12 mouse cellular contexts compared by ENCODE assay signal in genomic region chr2:7082376-7083025, GRCm38 (mm10).
DNase-seq lines count a peak whose midpoint lies in the region; ATAC-seq and TF ChIP-seq lines count a peak whose summit lies in the region.
"Had no signal": no experiment of that assay in that cellular context is flagged by ENCODE, and none has a peak within 500 bp of the region (broad histone marks: within the 10 kb centered on the region; RNA-seq: fewer than 3 reads in every experiment).

No protein-coding gene starts in this region.

- no peak for TF ChIP-seq EP300 in lung, postnatal 0 days (IDR thresholded peaks at IDR 0.05)
- TF ChIP-seq EP300 in heart, postnatal 0 days (IDR thresholded peaks at IDR 0.05; ENCODE audit: low read depth), result no peak

- 61% methylated on average over 9 of the region's 9 CpGs for WGBS in heart, embryonic 11.5 days (ENCODE audit: insufficient replicate concordance)
- 55% methylated on average over 9 of the region's 9 CpGs for WGBS in lung, postnatal 0 days
- 46% methylated on average over 9 of the region's 9 CpGs for WGBS in heart, postnatal 0 days
- WGBS in stomach, embryonic 14.5 days, result 54% methylated on average over 9 of the region's 9 CpGs

- H3K36me3 ChIP-seq in heart, embryonic 11.5 days (ENCODE audit: control insufficient read depth, insufficient read depth, low read length), result no peaks in the 10 kb centered on the region; the same call in 1 of the 2 replicates
- H3K36me3 ChIP-seq in lung, postnatal 0 days (ENCODE audit: insufficient read depth, low read length), result no peaks in the 10 kb centered on the region
- H3K36me3 ChIP-seq in heart, postnatal 0 days (replicated peaks; ENCODE audit: control insufficient read depth, insufficient read depth, low read length), result no peaks in the 10 kb centered on the region
- H3K36me3 ChIP-seq in stomach, embryonic 14.5 days (ENCODE audit: control insufficient read depth, insufficient read depth, low read length), result no peaks in the 10 kb centered on the region
- H3K36me3 ChIP-seq: embryonic facial prominence, embryonic 12.5 days; limb, embryonic 13.5 days had no signal

- no peak for DNase-seq in heart, adult 9 months (ENCODE audit: low spot score in 2 of 2)
- peak; percentile 70 for DNase-seq in lung, postnatal 0 days (ENCODE audit: low spot score)
- DNase-seq in lung, postnatal 36 days, result no peak
- DNase-seq in heart, postnatal 0 days (ENCODE audit: low spot score), result no peak
- DNase-seq: kidney, adult 2 months; right cerebral cortex, postnatal 14 days; thymus, adult 2 months had no signal

- H3K27ac ChIP-seq in heart, embryonic 11.5 days (ENCODE audit: low read depth, low read length), result peak overlapping the region; percentile 96
- peak overlapping the region; percentile 66 for H3K27ac ChIP-seq in lung, postnatal 0 days (ENCODE audit: low read length)
- peak overlapping the region; percentile 98 for H3K27ac ChIP-seq in heart, postnatal 0 days (ENCODE audit: low read depth)
- peak overlapping the region; percentile 78 for H3K27ac ChIP-seq in stomach, embryonic 14.5 days (ENCODE audit: low read length)
- H3K27ac ChIP-seq: embryonic facial prominence, embryonic 12.5 days; limb, embryonic 13.5 days had no signal

- ATAC-seq in heart, embryonic 11.5 days (replicated peaks; ENCODE audit: insufficient number of reproducible peaks, low FRiP score, low TSS enrichment), result no peak
- peak; percentile 24 for ATAC-seq in lung, postnatal 0 days
- no peak for ATAC-seq in heart, postnatal 0 days (ENCODE audit: insufficient read depth, low read depth)
- ATAC-seq in stomach, embryonic 14.5 days (ENCODE audit: insufficient number of reproducible peaks, insufficient read depth, low FRiP score, low read depth), result 0 out of 2 replicates have a peak, but pooled peaks have one; percentile 11
- no peak for ATAC-seq in inflammation-experienced regulatory T-cells, adult 6 months

- 0 out of 2 replicates have a peak, but pooled peaks cover under 1% of the 10 kb centered on the region for H3K9me3 ChIP-seq in heart, embryonic 11.5 days (replicated peaks; ENCODE audit: control insufficient read depth, low read length)
- H3K9me3 ChIP-seq in lung, postnatal 0 days (ENCODE audit: low read length), result peaks cover 2% of the 10 kb centered on the region; the same call in 1 of the 2 replicates
- peaks cover 2% of the 10 kb centered on the region; the same call in 1 of the 2 replicates for H3K9me3 ChIP-seq in heart, postnatal 0 days (replicated peaks; ENCODE audit: control insufficient read depth, low read length)
- H3K9me3 ChIP-seq in stomach, embryonic 14.5 days (ENCODE audit: control insufficient read depth, low read depth, low read length), result no peaks in the 10 kb centered on the region
- H3K9me3 ChIP-seq: embryonic facial prominence, embryonic 12.5 days had no signal

- no peaks in the 10 kb centered on the region for H3K27me3 ChIP-seq in heart, embryonic 11.5 days (ENCODE audit: control insufficient read depth, insufficient read depth, low read length)
- no peaks in the 10 kb centered on the region for H3K27me3 ChIP-seq in lung, postnatal 0 days (replicated peaks; ENCODE audit: insufficient read depth, low read length)
- H3K27me3 ChIP-seq in heart, postnatal 0 days (ENCODE audit: control insufficient read depth, insufficient read depth, low read length), result no peaks in the 10 kb centered on the region
- H3K27me3 ChIP-seq in stomach, embryonic 14.5 days (ENCODE audit: control insufficient read depth, insufficient read depth, low read length), result no peaks in the 10 kb centered on the region
- H3K27me3 ChIP-seq: embryonic facial prominence, embryonic 12.5 days; limb, embryonic 13.5 days had no signal

- no peak overlapping the region for H3K4me3 ChIP-seq in heart, embryonic 11.5 days (ENCODE audit: low read depth, low read length)
- H3K4me3 ChIP-seq in lung, postnatal 0 days (ENCODE audit: low read depth, low read length), result peak overlapping the region; percentile 40
- H3K4me3 ChIP-seq in heart, postnatal 0 days (ENCODE audit: low read depth, low read length), result no peak overlapping the region
- H3K4me3 ChIP-seq in stomach, embryonic 14.5 days (ENCODE audit: low read depth, low read length), result peak overlapping the region; percentile 1; the same call in 1 of the 2 replicates
- H3K4me3 ChIP-seq: embryonic facial prominence, embryonic 12.5 days had no signal

- no peak for TF ChIP-seq CTCF in lung, postnatal 0 days (IDR thresholded peaks at IDR 0.05)
- TF ChIP-seq CTCF in heart, postnatal 0 days (IDR thresholded peaks at IDR 0.05; ENCODE audit: low read depth), result no peak

- H3K4me1 ChIP-seq in heart, embryonic 11.5 days (ENCODE audit: control insufficient read depth, insufficient read depth, low read length), result peaks cover 21% of the 10 kb centered on the region
- H3K4me1 ChIP-seq in lung, postnatal 0 days (ENCODE audit: insufficient read depth, low read depth, low read length), result peaks cover 13% of the 10 kb centered on the region; the same call in 1 of the 2 replicates
- peaks cover 17% of the 10 kb centered on the region for H3K4me1 ChIP-seq in heart, postnatal 0 days (ENCODE audit: control insufficient read depth, insufficient read depth)
- peaks cover 28% of the 10 kb centered on the region for H3K4me1 ChIP-seq in stomach, embryonic 14.5 days (ENCODE audit: control insufficient read depth, insufficient read depth, low read length)

- H3K4me2 ChIP-seq in heart, embryonic 11.5 days, result no peak overlapping the region
- peak overlapping the region; percentile 53 for H3K4me2 ChIP-seq in lung, postnatal 0 days (replicated peaks; ENCODE audit: low read depth, low read length)
- peak overlapping the region; percentile 80 for H3K4me2 ChIP-seq in heart, postnatal 0 days (ENCODE audit: low read depth, low read length)
- peak overlapping the region; percentile 5; the same call in 1 of the 2 replicates for H3K4me2 ChIP-seq in stomach, embryonic 14.5 days (replicated peaks; ENCODE audit: low read depth, low read length)

- peak overlapping the region; percentile 36; the same call in 1 of the 2 replicates for H3K9ac ChIP-seq in heart, embryonic 11.5 days (ENCODE audit: low read depth, low read length)
- no peak overlapping the region for H3K9ac ChIP-seq in lung, postnatal 0 days (replicated peaks; ENCODE audit: low read depth)
- H3K9ac ChIP-seq in heart, postnatal 0 days (replicated peaks; ENCODE audit: low read depth, low read length), result peak overlapping the region; percentile 76; the same call in 1 of the 2 replicates
- H3K9ac ChIP-seq in stomach, embryonic 14.5 days (replicated peaks; ENCODE audit: low read depth, low read length), result no peak overlapping the region
- H3K9ac ChIP-seq: embryonic facial prominence, embryonic 12.5 days had no signal

Comparison
In these comparisons a context has a peak if more than half of its experiments do, and no peak if none do; other contexts are left out.
1. ATAC-seq: peak in lung, postnatal 0 days (single experiment) and stomach, embryonic 14.5 days (single experiment); none in heart, embryonic 11.5 days (single experiment), heart, postnatal 0 days (single experiment) and inflammation-experienced regulatory T-cells, adult 6 months (single experiment).
2. H3K4me3 ChIP-seq: peak in lung, postnatal 0 days (single experiment) and stomach, embryonic 14.5 days (single experiment); none in heart, embryonic 11.5 days (single experiment) and heart, postnatal 0 days (single experiment).
3. H3K9ac ChIP-seq: peak in heart, embryonic 11.5 days (single experiment) and heart, postnatal 0 days (single experiment); none in lung, postnatal 0 days (single experiment) and stomach, embryonic 14.5 days (single experiment).
4. Peak in every context shown above with its lines, with median percentiles within 50 percentile points of each other: H3K27ac ChIP-seq.